Mouse (Mus musculus): ENCODE measurements around the gene Nop56. TPM values are rescaled to one million over a fixed set of nuclear protein-coding genes. Genes with fewer than 3 reads are reported as not detected.

Nop56 gene
- polyA plus RNA-seq, 1 experiment from 2014 or later, result 335 TPM

DNA sequence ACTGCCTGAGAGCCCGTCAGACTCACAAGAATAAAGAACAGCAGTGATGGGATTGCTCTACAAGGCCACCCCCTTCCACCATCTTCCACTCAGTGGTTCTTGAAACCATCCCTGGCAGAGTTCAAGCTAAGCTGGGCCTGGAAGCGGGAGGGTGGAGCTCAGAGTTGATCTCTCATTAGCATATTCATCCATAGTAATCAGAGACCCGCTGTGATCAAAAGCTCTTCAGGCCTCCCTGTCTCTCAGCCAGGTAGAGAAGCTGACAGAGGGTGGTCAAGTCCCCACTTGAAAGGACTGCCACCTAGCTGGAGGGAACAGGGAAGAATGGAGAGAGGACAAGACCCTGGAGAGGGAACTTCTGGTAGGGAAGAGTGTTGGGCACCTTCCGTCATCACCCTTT is 28.8 kb downstream of the Nop56 start:
- no peaks in the 10 kb centered on the region for H3K36me3 ChIP-seq (ENCODE audit: control insufficient read depth, insufficient read depth, low read length)
- DNase-seq (ENCODE audit: low spot score), result no peak
- H3K4me1 ChIP-seq (ENCODE audit: control insufficient read depth, insufficient read depth, low read length), result no peaks in the 10 kb centered on the region
- H3K27me3 ChIP-seq (ENCODE audit: control insufficient read depth, insufficient read depth, low read length), result no peaks in the 10 kb centered on the region
- no peak overlapping the region for H3K9ac ChIP-seq (ENCODE audit: low read length)
- no peak for ATAC-seq (ENCODE audit: insufficient read depth, low FRiP score, low TSS enrichment)
- 41% methylated on average over 4 of the region's 4 CpGs for WGBS
- H3K9me3 ChIP-seq (ENCODE audit: control insufficient read depth, low read length), result no peaks in the 10 kb centered on the region
- H3K4me3 ChIP-seq (ENCODE audit: low read depth, low read length), result no peak overlapping the region
- no peak overlapping the region for H3K4me2 ChIP-seq (ENCODE audit: low read depth)
- no peak overlapping the region for H3K27ac ChIP-seq (ENCODE audit: low read depth, low read length)

DNA sequence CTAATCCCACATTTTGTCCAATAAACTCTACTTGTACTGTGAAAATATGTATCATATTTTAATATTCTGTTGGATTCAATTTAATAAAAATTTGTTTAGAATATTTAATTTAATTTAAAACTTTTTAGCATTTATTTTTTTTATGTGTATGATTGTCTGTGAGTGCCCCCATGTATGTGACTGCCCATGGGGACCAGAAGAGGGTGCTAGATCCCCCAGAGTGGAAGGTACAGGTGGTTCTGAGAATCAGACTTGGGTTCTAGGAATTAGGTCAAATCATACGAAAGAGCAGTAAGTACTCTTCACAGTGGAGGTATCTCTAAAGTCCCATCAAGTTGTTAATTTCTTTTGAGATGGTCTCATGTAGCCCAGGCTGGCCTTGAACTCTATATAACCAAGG is 52.8 kb downstream of the Nop56 start:
- 82% methylated on average over 1 of the region's 1 CpGs for WGBS

More for the DNA sequence above, 52.8 kb downstream of the Nop56 start:
- Histone ChIP-seq H3K4me1 (ENCODE audit: control insufficient read depth, insufficient read depth, low read length) (no peaks in the 10 kb centered on the region), H3K36me3 (ENCODE audit: control insufficient read depth, insufficient read depth, low read length) (no peaks in the 10 kb centered on the region), H3K4me2 (ENCODE audit: low read depth) (no peak overlapping the region), H3K4me3 (ENCODE audit: low read depth, low read length) (no peak overlapping the region), H3K9me3 (ENCODE audit: control insufficient read depth, low read length) (no peaks in the 10 kb centered on the region), H3K27ac (ENCODE audit: low read depth, low read length) (no peak overlapping the region), H3K27me3 (ENCODE audit: control insufficient read depth, insufficient read depth, low read length) (no peaks in the 10 kb centered on the region), H3K9ac (ENCODE audit: low read length) (no peak overlapping the region)
- no peak for DNase-seq (ENCODE audit: low spot score)
- ATAC-seq (ENCODE audit: insufficient read depth, low FRiP score, low TSS enrichment), result no peak

Other genes starting within 250 kb of the Nop56 start
- not detected in 2 replicates for gene Tgm6, start 162.0 kb upstream of the Nop56 start, polyA plus RNA-seq (2014; fragmentation: Nextera tagmentation; extraction: Ambion mirVana)
- 705 and 724 TPM in 2 replicates for gene Snrpb, start 95.0 kb upstream of the Nop56 start, polyA plus RNA-seq (2014; fragmentation: Nextera tagmentation; extraction: Ambion mirVana)
- gene Tmc2, start 79.2 kb upstream of the Nop56 start, polyA plus RNA-seq (2014; fragmentation: Nextera tagmentation; extraction: Ambion mirVana), result not detected in 2 replicates
- 148 and 149 TPM in 2 replicates for gene Idh3b, start 10.1 kb downstream of the Nop56 start, polyA plus RNA-seq (2014; fragmentation: Nextera tagmentation; extraction: Ambion mirVana)
- gene Ebf4, start 20.7 kb downstream of the Nop56 start, polyA plus RNA-seq (2014; fragmentation: Nextera tagmentation; extraction: Ambion mirVana), result 2.0 and 2.1 TPM in 2 replicates
- gene Cpxm1, start 123.1 kb downstream of the Nop56 start, polyA plus RNA-seq (2014; fragmentation: Nextera tagmentation; extraction: Ambion mirVana), result 32.3 and 32.6 TPM in 2 replicates
- gene Gm28372, start 130.8 kb downstream of the Nop56 start, polyA plus RNA-seq (2014; fragmentation: Nextera tagmentation; extraction: Ambion mirVana), result 0.16 TPM in 1 of 2 replicates, not detected in the other
- gene 1700020A23Rik, start 130.8 kb downstream of the Nop56 start, polyA plus RNA-seq (2014; fragmentation: Nextera tagmentation; extraction: Ambion mirVana), result not detected in 2 replicates
- 0.17 TPM in 1 of 2 replicates, not detected in the other for gene Tmem239, start 132.0 kb downstream of the Nop56 start, polyA plus RNA-seq (2014; fragmentation: Nextera tagmentation; extraction: Ambion mirVana)
- gene Vps16, start 149.9 kb downstream of the Nop56 start, polyA plus RNA-seq (2014; fragmentation: Nextera tagmentation; extraction: Ambion mirVana), result 77.7 and 85.7 TPM in 2 replicates
- gene Pced1a, start 150.3 kb downstream of the Nop56 start, polyA plus RNA-seq (2014; fragmentation: Nextera tagmentation; extraction: Ambion mirVana), result 7.7 and 9.0 TPM in 2 replicates
- 103 and 105 TPM in 2 replicates for gene Ptpra, start 175.8 kb downstream of the Nop56 start, polyA plus RNA-seq (2014; fragmentation: Nextera tagmentation; extraction: Ambion mirVana)